Mouse (Mus musculus): ENCODE data around the gene Gbf1.

Gene Gbf1

DNA sequence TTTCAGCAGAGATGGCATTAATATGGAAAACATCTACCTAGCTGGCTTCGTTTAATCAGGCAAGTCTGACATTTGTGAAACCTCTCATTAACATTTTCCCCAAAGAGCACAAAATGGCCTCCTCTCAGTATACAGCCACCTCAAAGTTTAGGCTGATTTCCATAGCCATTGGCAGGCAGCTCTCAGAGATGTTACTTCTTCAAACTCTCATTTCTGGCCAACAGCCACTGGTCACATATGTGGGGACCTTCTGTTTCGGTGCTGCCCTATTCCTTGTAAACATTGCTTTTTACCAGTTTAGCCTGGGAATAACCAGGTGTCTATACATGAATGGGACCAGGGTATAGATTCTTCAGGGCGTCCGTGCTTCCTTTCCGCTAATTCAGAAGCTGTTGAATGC, 67.8 kb downstream of the Gbf1 start:
- DNase-seq (ENCODE audit: low read depth in 1 of 2, low spot score in 2 of 2) = no peak

DNA sequence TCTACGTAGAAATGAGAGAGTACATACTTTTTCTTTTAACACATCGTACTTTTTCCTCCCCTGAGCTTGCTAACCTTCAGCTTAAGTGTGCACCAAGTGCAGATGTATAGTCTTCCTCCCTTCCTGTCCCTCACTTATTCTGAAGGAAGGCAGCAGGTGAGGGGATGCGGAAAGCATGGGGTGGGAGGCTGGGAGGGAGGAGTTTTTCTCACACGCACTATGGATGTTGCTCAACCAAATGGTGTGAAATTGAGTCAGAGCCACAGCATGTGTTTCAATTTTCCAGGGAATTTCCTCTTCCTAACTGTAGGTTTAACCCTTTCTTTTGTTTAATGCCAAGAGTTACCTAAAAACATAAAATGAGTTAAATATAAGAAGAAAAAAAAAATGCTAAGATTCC, 70.8 kb downstream of the Gbf1 start:
- no peak for DNase-seq (ENCODE audit: low read depth in 1 of 2, low spot score in 2 of 2)

DNA sequence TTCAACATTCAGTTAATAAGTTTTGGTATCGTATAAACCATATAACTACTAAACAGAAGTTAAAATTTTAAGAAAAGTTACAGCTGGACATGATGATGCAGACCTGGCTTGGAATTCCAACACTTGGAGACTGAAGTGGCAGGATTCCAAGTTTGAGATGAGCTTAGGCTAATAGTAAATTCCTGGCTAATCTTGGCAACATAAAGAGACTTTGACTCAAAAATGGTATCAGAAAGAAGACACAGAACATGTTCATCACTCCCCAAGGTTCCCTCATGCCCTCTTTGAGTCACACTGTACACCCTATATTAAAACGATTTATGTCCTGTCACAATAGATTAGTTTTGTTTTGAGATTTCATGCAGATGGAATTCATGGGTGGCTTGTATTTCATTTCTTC, 72.6 kb downstream of the Gbf1 start:
- no peak for DNase-seq (ENCODE audit: low read depth in 1 of 2, low spot score in 2 of 2)

DNA sequence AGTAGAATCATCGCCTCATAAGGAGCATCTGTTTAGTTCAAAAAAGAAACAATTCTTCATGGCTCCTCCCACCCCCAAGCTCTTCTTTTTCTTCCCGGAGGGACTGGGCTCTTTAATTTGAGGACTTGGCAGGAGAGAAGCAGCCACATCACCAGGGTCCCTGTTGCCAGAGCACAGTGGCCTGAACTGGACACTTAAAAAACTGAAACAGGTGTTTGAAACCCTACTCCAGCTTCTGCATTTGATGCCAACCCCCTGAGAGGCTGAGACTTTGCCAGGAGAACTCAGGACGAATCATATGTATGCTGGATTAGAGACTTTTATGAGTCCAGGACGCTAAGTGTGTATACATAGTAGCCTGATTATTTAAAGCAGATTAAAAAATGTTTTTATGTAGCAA, 73.2 kb downstream of the Gbf1 start:
- no peak for DNase-seq (ENCODE audit: low read depth in 1 of 2, low spot score in 2 of 2)

DNA sequence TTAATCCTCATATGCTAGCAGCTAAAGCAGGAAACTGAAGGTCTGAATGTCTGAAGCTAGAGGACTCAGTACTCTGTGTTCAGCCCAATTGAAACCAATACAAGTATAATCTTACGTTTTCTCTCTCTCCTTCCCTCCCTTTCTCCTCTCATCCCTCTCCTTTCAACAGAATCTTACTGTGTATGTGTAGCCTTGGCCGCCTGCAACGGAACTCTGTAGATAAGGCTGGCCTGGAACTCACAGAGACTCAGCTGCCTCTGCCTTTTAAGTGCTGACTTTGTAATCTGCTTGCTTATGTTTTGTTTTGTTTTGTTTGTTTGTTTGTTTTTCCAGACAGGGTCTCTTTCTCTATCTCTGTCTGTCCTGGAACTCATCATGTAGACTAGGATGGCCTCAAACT, 74.0 kb downstream of the Gbf1 start:
- DNase-seq (ENCODE audit: low read depth in 1 of 2, low spot score in 2 of 2) = no peak

DNA sequence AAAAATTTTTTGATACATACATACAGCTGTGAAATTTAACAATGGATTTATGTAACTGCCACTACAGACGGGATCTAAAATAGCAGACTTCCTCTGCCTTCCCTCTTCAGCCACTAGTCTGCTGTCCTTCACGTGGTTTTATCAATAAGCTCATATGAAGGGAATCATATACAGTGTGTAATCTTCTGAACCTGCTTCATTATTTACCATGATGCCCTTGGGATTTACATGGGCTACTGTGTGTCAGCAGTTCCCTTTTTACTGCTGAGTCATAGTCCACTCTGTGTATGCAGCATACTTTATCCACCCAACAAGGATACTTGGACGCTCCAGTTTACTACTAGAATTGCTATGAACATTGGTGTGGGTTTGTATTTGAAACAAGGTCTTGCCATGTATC, 75.0 kb downstream of the Gbf1 start:
- DNase-seq (ENCODE audit: low read depth in 1 of 2, low spot score in 2 of 2) = no peak

DNA sequence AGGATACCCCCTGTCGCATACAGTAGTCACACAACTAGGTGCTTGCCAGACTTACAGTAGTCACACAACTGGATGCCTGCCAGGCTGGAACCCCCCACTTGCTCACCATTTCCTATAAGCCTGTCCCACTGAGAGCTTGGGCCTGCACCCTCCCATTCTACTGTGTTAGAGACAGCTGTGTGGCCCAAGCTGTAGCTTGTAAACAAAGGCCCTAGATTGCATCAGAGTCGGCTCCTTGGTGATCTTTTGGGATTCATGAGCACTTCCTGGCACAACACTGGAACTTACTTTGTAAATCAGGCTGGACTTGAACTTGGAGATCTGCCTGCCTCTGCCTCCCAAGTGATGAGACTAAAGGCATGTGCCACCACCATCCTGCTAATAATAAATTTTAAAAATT, 82.1 kb downstream of the Gbf1 start:
- DNase-seq (ENCODE audit: low read depth in 1 of 2, low spot score in 2 of 2) = no peak

DNA sequence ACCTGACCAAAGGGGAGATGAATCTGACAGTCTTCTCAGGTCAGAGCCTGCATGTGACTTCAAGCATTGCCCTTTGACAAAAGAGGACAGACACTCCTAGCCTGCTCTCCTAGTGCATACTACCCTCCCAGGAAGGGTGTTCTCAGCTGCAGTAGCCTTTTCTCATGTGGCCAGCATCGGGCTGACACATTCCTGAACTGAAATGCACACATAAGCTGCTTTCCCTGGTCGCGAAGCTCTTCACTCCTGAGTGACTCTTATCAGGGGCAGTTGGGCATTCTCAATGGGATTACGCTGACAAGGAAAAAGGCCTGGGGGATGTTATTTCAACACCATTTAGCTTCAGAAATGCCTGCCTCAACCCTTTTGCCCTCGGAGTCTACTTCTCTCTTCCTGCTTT, 84.3 kb downstream of the Gbf1 start:
- DNase-seq (ENCODE audit: low read depth in 1 of 2, low spot score in 2 of 2) = no peak

DNA sequence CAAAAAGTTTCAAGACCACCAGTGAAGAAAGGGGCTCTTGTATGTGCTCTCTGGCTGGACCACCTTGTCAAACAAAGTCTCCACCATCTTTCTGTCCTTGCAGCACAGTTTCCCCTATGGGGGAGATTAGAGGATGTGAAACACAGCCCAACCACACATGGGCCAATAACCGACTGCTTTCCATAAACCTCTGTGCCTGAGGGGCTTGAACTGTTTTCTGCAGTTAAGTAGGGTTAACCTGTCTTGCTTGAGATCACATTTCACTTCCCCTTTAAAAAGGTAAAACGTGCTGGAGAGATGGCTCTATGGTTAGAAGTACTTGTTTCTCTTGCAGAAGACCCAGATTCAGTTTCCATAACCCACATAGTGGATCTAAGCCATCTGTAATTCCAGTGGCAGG, 87.9 kb downstream of the Gbf1 start:
- no peak for DNase-seq (ENCODE audit: low read depth in 1 of 2, low spot score in 2 of 2)

DNA sequence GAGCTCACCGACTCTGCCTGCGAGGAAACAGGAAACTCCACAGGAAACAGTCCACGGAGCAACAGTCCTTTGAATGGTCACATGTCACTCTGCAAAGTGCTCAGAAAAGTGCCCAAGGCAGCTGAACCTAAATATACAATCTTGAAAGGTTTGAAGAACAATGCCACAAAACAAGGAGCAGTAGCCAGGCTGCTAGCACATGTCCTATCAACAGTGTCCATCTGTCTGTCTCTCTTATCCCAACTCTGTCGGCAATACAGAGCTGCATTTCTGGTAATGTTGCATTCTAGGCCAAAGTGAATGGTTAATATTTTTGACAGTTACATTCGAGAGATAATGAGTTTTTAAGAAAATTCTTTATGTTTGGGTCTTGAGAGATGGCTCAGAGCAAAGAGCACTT, 90.1 kb downstream of the Gbf1 start:
- DNase-seq (ENCODE audit: low read depth in 1 of 2, low spot score in 2 of 2) = no peak

DNA sequence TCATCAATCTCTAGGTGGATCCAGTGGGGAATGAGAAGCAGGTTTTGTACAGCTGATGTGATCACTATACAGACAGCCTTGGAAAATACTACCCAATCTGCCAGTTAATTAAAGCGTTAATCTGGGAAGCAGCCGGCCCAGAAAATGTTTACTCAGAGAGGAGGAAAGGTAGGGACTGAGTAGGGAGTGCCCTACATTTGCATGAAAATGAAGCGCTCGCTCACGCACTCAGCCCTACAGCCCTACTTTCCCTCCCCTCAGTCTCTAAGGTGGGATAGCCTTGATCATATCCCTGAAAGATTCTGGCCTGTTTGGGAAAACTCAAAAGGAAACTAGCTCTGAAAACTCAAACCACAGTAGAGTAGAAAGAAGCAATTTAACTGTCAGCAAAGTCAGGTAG, 92.3 kb downstream of the Gbf1 start:
- no peak for DNase-seq (ENCODE audit: low read depth in 1 of 2, low spot score in 2 of 2)

DNA sequence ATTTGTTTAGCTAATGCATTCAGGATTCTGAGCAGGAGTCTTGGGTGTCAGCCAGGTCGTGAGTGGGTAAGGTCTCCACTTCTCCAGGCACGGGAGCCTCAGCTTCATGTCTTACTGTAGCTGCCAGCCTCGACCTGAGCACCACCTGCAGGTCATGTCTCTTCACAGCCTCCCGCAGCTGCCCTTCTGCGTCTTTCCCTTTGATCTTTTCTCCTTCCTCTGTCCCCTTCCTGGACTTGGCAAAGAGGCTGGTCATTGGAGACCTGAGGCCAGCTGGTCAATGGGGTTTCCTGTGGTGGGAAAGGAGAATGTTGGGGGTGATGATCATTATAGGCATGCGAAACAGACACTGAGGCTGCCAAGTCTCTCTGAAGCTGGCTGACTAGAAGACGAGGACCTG, 96.7 kb downstream of the Gbf1 start:
- DNase-seq (ENCODE audit: low read depth in 1 of 2, low spot score in 2 of 2) = no peak

DNA sequence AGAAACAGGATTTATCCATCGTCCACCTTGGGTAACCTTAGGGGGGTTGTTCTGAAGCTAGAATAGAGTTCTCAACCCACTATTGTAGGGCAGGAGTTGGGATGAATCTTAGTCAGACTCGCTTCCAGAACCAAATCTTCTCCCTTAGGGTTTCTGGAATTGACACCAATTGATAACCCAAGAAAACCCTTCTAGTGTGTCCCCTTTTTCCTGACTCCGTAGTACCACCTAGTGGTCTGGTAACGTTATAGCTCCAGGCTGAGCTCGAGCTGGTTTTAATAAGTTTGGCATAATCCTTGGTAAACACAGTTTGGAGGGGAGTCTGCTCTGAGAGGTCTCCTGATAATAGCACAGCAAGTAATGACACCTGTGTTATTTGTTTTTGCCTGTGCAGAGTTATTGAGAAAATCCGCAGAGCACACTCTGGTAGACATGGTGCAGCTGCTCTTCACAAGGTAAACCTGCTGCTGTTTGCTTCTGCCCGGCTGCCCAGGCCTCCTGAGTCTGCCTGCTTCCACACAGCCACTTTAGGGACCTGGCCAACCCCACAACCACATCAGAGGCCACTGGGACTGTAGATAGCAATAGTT, 101.9 kb downstream of the Gbf1 start:
- DNase-seq (ENCODE audit: low read depth in 1 of 2, low spot score in 2 of 2) = no peak

DNA sequence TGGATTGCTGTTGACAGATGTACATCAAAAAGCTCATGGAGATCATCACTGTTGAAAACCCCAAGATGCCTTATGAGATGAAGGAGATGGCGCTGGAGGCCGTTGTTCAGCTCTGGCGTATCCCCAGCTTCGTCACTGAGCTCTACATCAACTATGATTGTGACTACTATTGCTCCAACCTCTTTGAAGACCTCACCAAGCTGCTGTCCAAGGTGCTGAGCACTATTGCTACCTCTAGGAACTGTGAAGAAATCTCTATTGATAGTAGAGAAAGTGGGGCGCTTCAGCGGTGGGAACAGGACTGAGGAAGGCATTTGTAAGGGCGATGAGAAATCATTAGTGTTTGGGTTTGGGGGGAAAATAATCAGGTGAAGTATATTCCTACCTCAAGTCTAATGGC, 112.5 kb downstream of the Gbf1 start:
- DNase-seq (ENCODE audit: low read depth in 1 of 2, low spot score in 2 of 2) = no peak

DNA sequence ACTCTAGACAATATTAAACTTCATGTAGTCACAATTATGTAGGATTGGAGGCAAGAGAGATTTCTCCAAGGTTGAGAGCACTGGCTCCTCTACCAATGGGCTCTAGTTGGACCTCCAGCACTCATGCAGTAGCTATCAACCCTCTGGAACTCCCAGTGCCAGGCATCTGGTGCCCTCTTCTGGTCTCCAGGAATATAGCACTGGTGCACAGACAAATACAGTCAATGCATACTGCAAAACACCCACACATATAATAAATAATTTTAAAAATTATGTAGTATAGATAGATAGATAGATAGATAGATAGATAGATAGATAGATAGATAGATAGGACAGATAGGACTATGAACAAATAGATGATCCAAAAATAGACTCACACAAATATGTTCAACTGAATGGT, 123.0 kb downstream of the Gbf1 start:
- no peak for DNase-seq (ENCODE audit: low read depth in 1 of 2, low spot score in 2 of 2)

DNA sequence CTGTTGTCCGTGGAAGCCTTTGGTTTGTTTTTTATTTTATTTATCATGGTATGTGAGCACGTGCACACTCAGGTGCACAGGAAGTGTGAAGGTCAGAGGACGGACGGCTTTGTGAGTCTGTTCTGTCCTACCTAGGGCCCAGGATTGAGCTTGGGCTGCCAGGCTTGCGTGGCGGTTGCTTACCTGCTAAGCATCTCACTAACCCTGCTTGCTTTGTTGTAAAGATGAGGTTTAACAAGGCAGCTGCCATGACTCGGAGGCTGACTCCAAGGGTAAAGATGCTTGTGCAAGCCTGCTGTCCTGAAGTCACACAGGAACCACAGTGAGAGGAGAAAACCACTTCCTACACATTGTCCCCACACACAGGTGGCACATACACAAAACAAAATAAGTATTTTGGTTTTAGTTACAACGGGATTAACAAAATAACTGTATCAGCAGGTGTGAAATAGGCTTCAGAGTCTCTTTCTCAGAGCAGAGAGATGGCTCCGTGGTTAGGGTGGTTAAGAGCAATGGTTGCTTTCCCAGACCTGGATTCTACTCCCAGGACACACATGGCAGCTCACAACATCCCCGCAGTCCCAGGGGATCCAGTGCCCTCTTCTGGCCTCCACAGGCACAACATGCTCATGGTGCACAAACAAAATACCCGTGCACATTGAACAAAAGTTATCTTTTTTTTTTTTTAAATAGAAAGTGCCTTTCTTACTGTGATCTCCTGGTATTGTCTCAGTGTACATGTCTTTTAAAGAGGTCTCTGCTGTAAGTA, 130.0 kb downstream of the Gbf1 start:
- DNase-seq (ENCODE audit: low read depth in 1 of 2, low spot score in 2 of 2) = no peak

DNA sequence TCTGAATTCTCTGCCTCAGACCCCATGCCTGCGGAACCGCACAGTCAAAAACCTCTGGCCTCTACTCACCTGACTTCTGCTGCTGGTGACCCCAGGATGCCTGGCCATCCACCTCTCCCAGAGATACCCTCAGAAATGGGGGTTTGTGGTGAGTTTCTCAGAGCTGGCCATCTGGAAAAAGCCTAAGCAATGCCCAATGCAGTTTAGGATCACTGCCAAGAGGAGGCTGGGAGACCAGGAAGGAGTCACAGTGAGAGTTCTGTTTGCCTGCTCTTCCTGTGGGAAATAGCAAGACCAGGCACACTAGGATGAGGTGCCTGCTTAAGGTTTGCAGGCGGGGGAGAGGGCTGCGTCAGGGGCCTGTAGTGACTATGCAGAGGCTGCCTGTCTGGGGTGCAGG, 132.4 kb downstream of the Gbf1 start:
- no peak for DNase-seq (ENCODE audit: low read depth in 1 of 2, low spot score in 2 of 2)

DNA sequence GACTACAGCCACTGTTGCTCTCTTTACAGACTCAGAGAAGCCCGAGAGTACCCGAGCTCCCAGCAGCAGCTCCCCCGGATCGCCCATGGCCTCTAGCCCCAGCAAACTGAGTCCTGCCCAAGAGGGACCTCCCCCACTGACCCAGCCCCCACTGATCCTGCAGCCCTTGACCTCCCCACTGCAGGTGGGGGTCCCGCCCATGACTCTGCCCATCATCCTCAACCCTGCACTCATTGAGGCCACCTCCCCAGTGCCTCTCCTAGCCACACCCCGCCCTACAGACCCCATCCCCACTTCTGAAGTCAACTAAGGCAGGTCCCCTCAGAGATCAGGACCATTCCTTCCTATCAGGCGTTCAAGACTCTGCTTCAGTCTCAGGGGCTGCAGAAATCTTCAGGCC, 133.3 kb downstream of the Gbf1 start:
- DNase-seq (ENCODE audit: low read depth in 1 of 2, low spot score in 2 of 2) = no peak

DNA sequence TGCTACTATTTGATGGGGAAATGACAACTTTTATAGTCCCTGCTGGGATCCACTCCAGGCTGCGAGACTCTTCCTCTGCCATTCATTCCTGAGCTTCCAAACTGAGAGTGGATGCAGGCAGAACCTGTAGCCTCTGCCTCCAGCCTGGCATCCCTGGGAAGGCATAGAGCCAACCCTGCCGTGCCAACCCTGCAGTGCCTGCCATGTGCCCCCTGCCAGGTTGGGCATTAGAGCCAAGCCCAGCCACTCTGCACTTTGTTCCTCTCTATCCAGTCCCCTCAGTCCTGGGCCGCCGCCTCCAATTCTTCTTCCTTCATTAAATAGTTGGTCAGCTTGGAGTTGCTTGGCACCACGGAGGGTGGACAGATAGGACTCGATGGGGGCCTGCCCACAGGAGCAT, 133.7 kb downstream of the Gbf1 start:
- DNase-seq (ENCODE audit: low read depth in 1 of 2, low spot score in 2 of 2) = no peak

DNA sequence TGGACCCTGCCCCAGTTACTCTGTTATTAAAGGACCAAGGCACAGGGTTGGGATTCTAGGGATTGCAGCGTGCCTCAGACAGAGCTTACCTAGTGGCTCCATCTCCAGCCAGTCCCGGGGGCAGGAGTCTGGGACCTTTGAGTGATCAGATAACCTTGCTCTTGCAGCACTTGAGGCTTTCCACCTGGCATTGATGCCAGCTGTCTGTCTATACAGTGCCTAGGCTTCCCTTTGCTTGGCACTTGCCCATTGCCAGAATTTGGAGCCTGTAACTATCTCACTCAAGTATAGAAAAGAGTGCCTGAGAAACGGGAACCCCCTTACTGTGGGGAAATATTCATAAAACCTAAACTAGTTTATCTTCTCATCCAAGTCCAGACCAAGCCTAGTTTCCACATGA, 134.6 kb downstream of the Gbf1 start:
- no peak for DNase-seq (ENCODE audit: low read depth in 1 of 2, low spot score in 2 of 2)

DNA sequence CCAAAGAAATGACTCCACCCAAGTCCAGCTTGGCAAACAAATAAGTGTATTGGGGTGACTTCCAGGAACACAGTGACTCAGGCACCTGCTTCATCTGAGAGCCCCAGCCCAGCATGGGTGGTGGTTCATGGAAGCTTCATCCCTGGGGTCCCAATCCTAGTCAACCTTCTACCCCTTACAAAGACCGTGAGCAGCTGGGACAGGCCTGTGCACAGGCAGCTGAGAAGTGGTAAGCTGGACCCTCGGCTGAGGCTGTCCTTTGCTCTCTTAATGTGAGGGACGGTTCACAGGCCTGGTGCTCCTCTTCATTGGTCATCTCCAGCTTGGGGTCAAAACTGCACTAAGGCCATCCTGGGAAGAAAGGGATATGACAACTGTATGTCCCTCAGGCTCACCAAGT, 135.3 kb downstream of the Gbf1 start:
- no peak for DNase-seq (ENCODE audit: low read depth in 1 of 2, low spot score in 2 of 2)

DNA sequence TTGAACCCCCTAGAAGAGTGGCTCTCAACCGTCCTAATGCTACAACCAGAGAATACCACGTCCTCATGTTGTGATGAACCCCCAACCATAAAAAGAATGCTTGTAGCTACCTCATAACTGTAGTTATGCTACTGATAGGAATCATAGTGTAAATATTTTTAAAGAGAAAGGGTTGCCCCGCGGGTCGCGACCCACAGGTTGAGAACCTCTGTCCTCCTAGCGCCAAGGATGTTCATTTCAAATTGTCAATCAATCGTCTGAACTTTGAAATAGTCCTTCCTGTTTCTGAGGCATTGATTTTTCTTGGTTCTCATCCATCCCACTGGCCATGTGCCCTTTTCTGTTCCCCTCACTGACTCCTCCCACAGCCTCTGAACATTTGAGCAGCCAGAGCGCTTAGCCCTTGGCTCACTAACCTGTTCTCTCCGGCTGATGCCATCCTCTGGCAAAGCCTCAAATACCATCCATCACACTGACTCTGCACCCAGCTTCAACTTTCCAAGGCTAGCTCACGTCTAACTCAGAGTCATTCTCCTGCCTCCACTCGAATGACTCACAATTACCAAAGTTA, 138.3 kb downstream of the Gbf1 start:
- DNase-seq (ENCODE audit: low read depth in 1 of 2, low spot score in 2 of 2) = no peak

DNA sequence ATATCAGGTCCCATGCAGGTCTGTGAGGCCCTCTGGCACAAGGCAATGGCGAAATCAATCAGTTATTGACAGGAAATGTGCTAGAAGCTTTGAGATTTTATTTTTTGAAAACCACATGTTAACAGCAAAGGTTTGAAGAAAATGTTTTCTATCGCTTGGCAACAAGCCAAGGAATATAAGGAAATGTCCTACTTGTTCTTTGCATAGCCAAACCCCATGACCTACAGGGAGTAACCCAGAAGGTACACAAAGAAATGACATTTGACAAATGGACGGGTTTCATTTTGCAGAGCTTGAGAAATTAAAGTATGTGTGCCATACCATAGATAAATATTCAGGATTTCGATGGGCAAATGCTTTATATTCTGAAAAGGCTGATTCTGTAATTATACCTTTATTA, 144.6 kb downstream of the Gbf1 start:
- DNase-seq (ENCODE audit: low read depth in 1 of 2, low spot score in 2 of 2) = no peak
